Mouse (Mus musculus) heart, adult 2 months (tissue): ENCODE measurements around the gene Det1.

ENCODE experiments used
- CTCF ChIP-seq: fragments of 200-600 bp; IDR thresholded peaks from 2 replicates; pipeline ENCODE4 v1.8.1; 2022; ENCODE audit warnings: antibody characterized with exemption, mild to moderate bottlenecking, moderate library complexity
- POLR2A ChIP-seq: fragments of 200-500 bp; IDR thresholded peaks from 2 replicates; pipeline ENCODE4 v1.6.1; 2011; ENCODE audit warnings: mild to moderate bottlenecking, low read depth, low read length, control low read depth; ENCODE audit not compliant: insufficient read depth

DNA sequence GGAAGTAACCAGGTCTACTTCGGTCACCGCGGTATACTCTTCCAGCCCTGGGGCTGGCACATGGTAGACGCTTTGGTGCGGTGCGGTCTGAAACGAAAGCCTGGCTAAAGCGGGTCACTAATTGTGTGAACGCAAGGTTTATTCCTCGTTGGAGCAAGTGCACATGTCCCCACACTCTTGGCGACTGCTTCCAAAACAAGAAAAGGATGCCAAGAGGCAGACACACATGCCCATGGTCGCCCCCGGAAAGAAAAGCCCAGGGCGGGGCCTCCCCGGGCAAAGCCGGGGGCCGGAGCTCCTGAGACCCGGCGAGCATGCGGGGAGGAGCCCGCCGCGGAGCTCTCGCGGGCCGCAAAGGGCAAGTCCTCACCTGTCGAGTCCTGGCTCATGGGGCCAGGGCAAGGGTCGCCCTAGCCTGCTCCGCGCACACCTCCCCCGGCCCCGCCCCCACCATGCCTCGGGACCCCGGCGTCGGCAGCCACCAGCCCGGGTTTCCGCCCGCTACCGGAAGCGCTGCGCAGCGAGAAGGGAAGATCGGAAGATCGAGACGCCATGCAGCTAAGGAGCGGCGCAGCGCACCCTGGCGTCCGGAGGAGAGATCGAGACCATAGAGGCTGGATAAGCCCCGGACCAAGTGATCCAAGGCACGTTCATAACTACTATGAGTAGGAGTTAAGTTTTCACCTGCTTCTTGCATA, at the start of gene Det1:
- TF ChIP-seq POLR2A, result no peak
- peak; percentile 90 for TF ChIP-seq CTCF
